Mouse (Mus musculus) kidney, postnatal 0 days (tissue): Measurements from ENCODE around the gene Prcc. TPM values are rescaled to one million over a fixed set of nuclear protein-coding genes. Genes with fewer than 3 reads are reported as not detected.

Experiments used
- ATAC-seq: fragments of 200-750 bp; cut with Nextera tagmentation; replicated peaks from 2 replicates; pipeline ENCODE4 v1.8.0; 2017; ENCODE audit warnings: low read depth, moderate number of reproducible peaks, moderate TSS enrichment, moderate library complexity; ENCODE audit not compliant: low FRiP score
- DNase-seq: peaks from one replicate; pipeline ENCODE4 v3.0.0-alpha.2; 2016; ENCODE audit warnings: low spot score
- H3K27ac ChIP-seq: fragments of 300-500 bp; sonication (generic); 2 replicates; pipeline ENCODE4 v1.5.1; 2014; ENCODE audit warnings: mild to moderate bottlenecking
- H3K27me3 ChIP-seq: fragments of 300-500 bp; sonication (generic); 2 replicates; pipeline ENCODE4 v1.6.1; 2014; ENCODE audit warnings: low read length, mixed read lengths; ENCODE audit not compliant: insufficient read depth
- H3K36me3 ChIP-seq: fragments of 300-500 bp; sonication (generic); 2 replicates; pipeline ENCODE4 v1.6.1; 2014; ENCODE audit warnings: low read length, mixed read lengths; ENCODE audit not compliant: insufficient read depth
- H3K4me1 ChIP-seq: fragments of 300-500 bp; sonication (generic); replicated peaks from 2 replicates; pipeline ENCODE4 v1.6.1; 2014; ENCODE audit warnings: antibody characterized with exemption, low read length, mixed read lengths; ENCODE audit not compliant: insufficient read depth
- H3K4me2 ChIP-seq: fragments of 300-500 bp; sonication (generic); 2 replicates; pipeline ENCODE4 v1.6.1; 2014; ENCODE audit warnings: mild to moderate bottlenecking, low read length, moderate library complexity, mixed read lengths
- H3K4me3 ChIP-seq: fragments of 300-500 bp; sonication (generic); replicated peaks from 2 replicates; pipeline ENCODE4 v1.5.1; 2014; ENCODE audit warnings: low read depth, low read length
- H3K9ac ChIP-seq: fragments of 300-500 bp; sonication (generic); 2 replicates; pipeline ENCODE4 v1.6.1; 2014; ENCODE audit warnings: low read depth, low read length
- H3K9me3 ChIP-seq: fragments of 300-500 bp; sonication (generic); replicated peaks from 2 replicates; pipeline ENCODE4 v1.6.1; 2016; ENCODE audit warnings: low read length, inconsistent platforms, mixed read lengths
- CTCF ChIP-seq: IDR thresholded peaks from 2 replicates; pipeline ENCODE4 v1.5.1; 2016; ENCODE audit warnings: antibody characterized with exemption, low read depth, mild to moderate bottlenecking, moderate library complexity
- WGBS: fragments of 180-500 bp; shearing (Covaris S2); extraction: QIAGEN DNeasy Blood & Tissue Kit; methylation state at CpG from one replicate; pipeline ENCODE4 v1.1.7; 2014; 5-methylcytosine and 5-hydroxymethylcytosine counted together
- polyA plus RNA-seq: library from polyadenylated mRNA; unstranded; fragments of >200 nt; fragmentation: Nextera tagmentation; extraction: Ambion mirVana; gene quantifications from 2 replicates; pipeline ENCODE4 v1.2.1, GENCODE M21; 2015

The Prcc gene
- polyA plus RNA-seq: 14.8 and 15.1 TPM in 2 replicates

GRCm38 (mm10) chr3:87885281-87886003 is at the start of gene Prcc:
Gene Prcc (minus strand): TSS chr3:87885608.
- Histone ChIP-seq H3K9me3 (no peaks in the 10 kb centered on the region), H3K27me3 (no peaks in the 10 kb centered on the region), H3K9ac (peak within 1 kb of the TSS; percentile 91), H3K27ac (peak within 1 kb of the TSS; percentile 90), H3K4me2 (peak within 1 kb of the TSS; percentile 76), H3K36me3 (peaks cover 4% of the 10 kb centered on the region; the same call in 1 of the 2 replicates), H3K4me1 (peaks cover 11% of the 10 kb centered on the region; the same call in 1 of the 2 replicates), H3K4me3 (peak within 1 kb of the TSS; percentile 97)
- TF ChIP-seq CTCF: no peak; the same call in 1 of the 2 replicates
- DNase-seq (peak; percentile 100), ATAC-seq (peak; percentile 96)
- under 1% methylated on average over 33 of the region's 33 CpGs for WGBS

GRCm38 (mm10) chr3:87935201-87935600 is 49.8 kb upstream of the Prcc start:
- H3K27me3 ChIP-seq: no peaks in the 10 kb centered on the region
- ATAC-seq (0 out of 2 replicates have a peak, but pooled peaks have one; percentile 16), DNase-seq (no peak)
- no peak overlapping the region for H3K4me2 ChIP-seq
- peaks cover 43% of the 10 kb centered on the region for H3K36me3 ChIP-seq
- H3K9me3 ChIP-seq: no peaks in the 10 kb centered on the region
- no peak overlapping the region for H3K27ac ChIP-seq
- no peak overlapping the region for H3K9ac ChIP-seq
- no peak for TF ChIP-seq CTCF
- WGBS: 71% methylated on average over 4 of the region's 4 CpGs
- no peak overlapping the region for H3K4me3 ChIP-seq
- peaks cover 7% of the 10 kb centered on the region; the same call in 1 of the 2 replicates for H3K4me1 ChIP-seq

- TF ChIP-seq CTCF: no peak
- H3K9me3 ChIP-seq: no peaks in the 10 kb centered on the region
- no peak overlapping the region for H3K4me3 ChIP-seq
- DNase-seq: no peak
- H3K4me2 ChIP-seq: no peak overlapping the region
- no peak overlapping the region; the same call in 1 of the 2 replicates for H3K27ac ChIP-seq
- H3K36me3 ChIP-seq: peaks cover 36% of the 10 kb centered on the region
- peaks cover 7% of the 10 kb centered on the region; the same call in 1 of the 2 replicates for H3K4me1 ChIP-seq
- no peak overlapping the region for H3K9ac ChIP-seq
- WGBS: 58% methylated on average over 4 of the region's 4 CpGs
- no peaks in the 10 kb centered on the region for H3K27me3 ChIP-seq
- ATAC-seq: no peak
Measured at GRCm38 (mm10) chr3:87934501-87934900, 49.1 kb upstream of the Prcc start.

GRCm38 (mm10) chr3:87934026-87934425 is 48.6 kb upstream of the Prcc start:
- Histone ChIP-seq H3K27me3 (no peaks in the 10 kb centered on the region), H3K27ac (no peak overlapping the region), H3K4me2 (no peak overlapping the region), H3K9me3 (no peaks in the 10 kb centered on the region), H3K4me1 (peaks cover 7% of the 10 kb centered on the region; the same call in 1 of the 2 replicates), H3K4me3 (no peak overlapping the region), H3K36me3 (peaks cover 31% of the 10 kb centered on the region), H3K9ac (no peak overlapping the region)
- DNase-seq: no peak
- WGBS: 79% methylated on average over 5 of the region's 5 CpGs
- no peak for TF ChIP-seq CTCF
- no peak for ATAC-seq

- Histone ChIP-seq H3K27ac (peak within 1 kb of the TSS; percentile 93), H3K36me3 (peaks cover 27% of the 10 kb centered on the region), H3K4me3 (peak within 1 kb of the TSS; percentile 80), H3K4me2 (peak within 1 kb of the TSS; percentile 84), H3K9ac (peak within 1 kb of the TSS; percentile 87), H3K9me3 (no peaks in the 10 kb centered on the region), H3K4me1 (peaks cover 7% of the 10 kb centered on the region; the same call in 1 of the 2 replicates), H3K27me3 (no peaks in the 10 kb centered on the region)
- peak; percentile 98 for DNase-seq
- ATAC-seq: peak; percentile 97
- WGBS: under 1% methylated on average over 53 of the region's 78 CpGs
- TF ChIP-seq CTCF: peak; percentile 84
Measured at GRCm38 (mm10) chr3:87930078-87930795, 44.8 kb upstream of the Prcc start, which contains the start of the genes Isg20l2 and Rrnad1. Gene Isg20l2 (plus strand): TSS chr3:87930314. Gene Rrnad1 (minus strand): TSS chr3:87930717.

GRCm38 (mm10) chr3:87929341-87930077 is 44.1 kb upstream of the Prcc start:
- H3K27ac ChIP-seq: peak overlapping the region; percentile 93
- no peaks in the 10 kb centered on the region for H3K27me3 ChIP-seq
- DNase-seq: no peak
- peak overlapping the region; percentile 84 for H3K4me2 ChIP-seq
- peak; percentile 40 for ATAC-seq
- H3K9ac ChIP-seq: peak overlapping the region; percentile 87
- WGBS: 3% methylated on average over 26 of the region's 26 CpGs
- no peaks in the 10 kb centered on the region for H3K9me3 ChIP-seq
- TF ChIP-seq CTCF: no peak
- peaks cover 7% of the 10 kb centered on the region; the same call in 1 of the 2 replicates for H3K4me1 ChIP-seq
- peaks cover 29% of the 10 kb centered on the region for H3K36me3 ChIP-seq
- peak overlapping the region; percentile 80 for H3K4me3 ChIP-seq
